Mouse (Mus musculus): ENCODE data around the gene 1700025G04Rik.

- TF ChIP-seq JUND (conservative IDR thresholded peaks at IDR 0.05; ENCODE audit: low read depth, low read length) (no peak), POLR2A (IDR thresholded peaks at IDR 0.05; ENCODE audit: low read depth, low read length) (no peak), USF2 (conservative IDR thresholded peaks at IDR 0.05; ENCODE audit: low read depth, low read length) (no peak), MAZ (IDR thresholded peaks at IDR 0.05; ENCODE audit: low read depth, low read length) (no peak), CHD2 (IDR thresholded peaks at IDR 0.05; ENCODE audit: low read length) (no peak), CHD1 (IDR thresholded peaks at IDR 0.05; ENCODE audit: low read depth, low read length) (no peak), CTCF (conservative IDR thresholded peaks at IDR 0.05 in 1 of 2, IDR thresholded peaks at IDR 0.05 in 1 of 2; ENCODE audit: low read depth in 2 of 2, low read length in 2 of 2) (no peak), MXI1 (IDR thresholded peaks at IDR 0.05; ENCODE audit: low read depth, low read length) (no peak), POLR2AphosphoS2 (IDR thresholded peaks at IDR 0.05; ENCODE audit: low read depth, low read length) (no peak)
Observed at GRCm38 (mm10) chr1:151890041-151890621, 199.8 kb downstream of the 1700025G04Rik start.
